Mouse (Mus musculus): ENCODE results near the gene Uimc1. TPM values are rescaled to one million over a fixed set of nuclear protein-coding genes. Genes with fewer than 3 reads are reported as not detected.

Gene Uimc1
- polyA plus RNA-seq, 1 experiment from 2014 or later, result 24.5 TPM

GRCm38 (mm10) chr13:54987405-54987804, 112.7 kb downstream of the Uimc1 start:
- Histone ChIP-seq H3K27ac (no peak overlapping the region), H3K4me3 (no peak overlapping the region), H3K4me2 (no peak overlapping the region), H3K9ac (no peak overlapping the region), H3K4me1 (0 out of 2 replicates have a peak, but pooled peaks cover 2% of the 10 kb centered on the region), H3K9me3 (no peaks in the 10 kb centered on the region), H3K36me3 (no peaks in the 10 kb centered on the region), H3K27me3 (peaks cover 4% of the 10 kb centered on the region; the same call in 1 of the 2 replicates)
- 70% methylated on average over 9 of the region's 9 CpGs for WGBS
- no peak for ATAC-seq (ENCODE audit: insufficient number of reproducible peaks, low FRiP score, low TSS enrichment, low read depth)

- H3K9me3 ChIP-seq, result no peaks in the 10 kb centered on the region
- no peak overlapping the region for H3K27ac ChIP-seq
- ATAC-seq (ENCODE audit: insufficient number of reproducible peaks, low FRiP score, low TSS enrichment, low read depth), result no peak
- H3K27me3 ChIP-seq, result peaks cover 16% of the 10 kb centered on the region; the same call in 1 of the 2 replicates
- 0 out of 2 replicates have a peak, but pooled peaks cover 5% of the 10 kb centered on the region for H3K4me1 ChIP-seq
- no peak overlapping the region for H3K4me3 ChIP-seq
- no peak overlapping the region for H3K9ac ChIP-seq
- WGBS, result 42% methylated on average over 2 of the region's 2 CpGs
- H3K36me3 ChIP-seq, result no peaks in the 10 kb centered on the region
- no peak overlapping the region for H3K4me2 ChIP-seq
These were observed 116.5 kb downstream of the Uimc1 start for GRCm38 (mm10) chr13:54983614-54984013.

DNA sequence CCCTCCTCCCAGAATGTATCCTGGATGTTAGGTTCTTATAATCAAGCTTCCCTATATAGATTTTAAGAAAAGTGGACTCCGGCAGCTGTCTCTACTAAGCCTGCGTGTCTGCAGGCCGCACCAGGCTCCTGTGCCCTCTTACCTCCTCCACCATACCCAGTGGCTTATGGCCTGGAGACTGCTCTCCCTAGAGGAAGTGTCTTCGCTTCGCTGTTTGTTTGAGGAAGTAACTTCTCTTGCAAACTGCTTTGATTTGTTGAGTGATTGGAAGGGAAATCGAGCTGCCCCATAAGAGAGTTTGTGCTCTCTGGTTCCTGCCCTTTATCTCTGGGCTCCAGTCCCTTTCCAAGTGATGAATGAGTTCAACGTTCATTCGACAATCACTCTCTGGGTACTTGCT, 117.1 kb downstream of the Uimc1 start:
- ATAC-seq (ENCODE audit: insufficient number of reproducible peaks, low FRiP score, low TSS enrichment, low read depth), result no peak
- Histone ChIP-seq H3K27me3 (peaks cover 19% of the 10 kb centered on the region; the same call in 1 of the 2 replicates), H3K27ac (no peak overlapping the region), H3K4me2 (no peak overlapping the region), H3K9ac (no peak overlapping the region), H3K4me1 (0 out of 2 replicates have a peak, but pooled peaks cover 2% of the 10 kb centered on the region), H3K36me3 (no peaks in the 10 kb centered on the region), H3K9me3 (no peaks in the 10 kb centered on the region), H3K4me3 (no peak overlapping the region)
- 79% methylated on average over 8 of the region's 8 CpGs for WGBS

DNA sequence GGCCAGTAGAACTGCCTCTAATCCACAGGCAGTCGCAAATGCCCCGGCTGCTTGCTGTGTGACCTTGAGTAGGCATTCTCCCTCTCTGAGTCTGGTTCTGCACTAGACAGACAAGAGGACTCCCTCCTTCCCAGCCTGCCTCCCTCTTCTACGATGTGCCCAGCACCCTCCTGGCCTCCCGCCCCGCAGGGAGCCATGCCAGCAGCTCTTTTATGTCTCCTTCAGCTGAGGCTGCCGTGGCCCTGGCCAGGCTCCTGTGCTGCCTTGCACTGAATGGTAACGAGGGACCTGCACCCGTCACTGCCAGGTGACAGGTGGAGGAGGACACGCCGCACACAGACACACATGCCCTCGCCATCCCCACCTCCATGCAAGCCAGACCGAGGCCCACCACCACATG, 119.1 kb downstream of the Uimc1 start:
- 54% methylated on average over 12 of the region's 12 CpGs for WGBS
- Histone ChIP-seq H3K4me2 (no peak overlapping the region), H3K27ac (no peak overlapping the region), H3K36me3 (no peaks in the 10 kb centered on the region), H3K27me3 (peaks cover 19% of the 10 kb centered on the region; the same call in 1 of the 2 replicates), H3K4me1 (0 out of 2 replicates have a peak, but pooled peaks cover 2% of the 10 kb centered on the region), H3K9ac (no peak overlapping the region), H3K9me3 (no peaks in the 10 kb centered on the region), H3K4me3 (no peak overlapping the region)
- ATAC-seq (ENCODE audit: insufficient number of reproducible peaks, low FRiP score, low TSS enrichment, low read depth), result no peak

GRCm38 (mm10) chr13:54978804-54979203, 121.3 kb downstream of the Uimc1 start:
- Histone ChIP-seq H3K9me3 (no peaks in the 10 kb centered on the region), H3K9ac (no peak overlapping the region), H3K27ac (no peak overlapping the region), H3K4me1 (0 out of 2 replicates have a peak, but pooled peaks cover 2% of the 10 kb centered on the region), H3K4me2 (no peak overlapping the region), H3K27me3 (peaks cover 22% of the 10 kb centered on the region; the same call in 1 of the 2 replicates), H3K4me3 (no peak overlapping the region), H3K36me3 (no peaks in the 10 kb centered on the region)
- 55% methylated on average over 8 of the region's 8 CpGs for WGBS
- no peak for ATAC-seq (ENCODE audit: insufficient number of reproducible peaks, low FRiP score, low TSS enrichment, low read depth)

Other genes with a start within 250 kb of the Uimc1 start
- 0.99 and 2.3 TPM in 2 replicates for gene Unc5a, start 150.9 kb downstream of the Uimc1 start, polyA plus RNA-seq (2015; fragmentation: Nextera tagmentation; extraction: Ambion mirVana)
- gene Hk3, start 78.9 kb downstream of the Uimc1 start, polyA plus RNA-seq (2015; fragmentation: Nextera tagmentation; extraction: Ambion mirVana), result 1.5 and 1.9 TPM in 2 replicates
- 22.2 and 26.0 TPM in 2 replicates for gene Zfp346, start 5.0 kb upstream of the Uimc1 start, polyA plus RNA-seq (2015; fragmentation: Nextera tagmentation; extraction: Ambion mirVana)
- gene Gm17617, start 33.2 kb upstream of the Uimc1 start, polyA plus RNA-seq (2015; fragmentation: Nextera tagmentation; extraction: Ambion mirVana), result not detected in 2 replicates
- 8.2 and 14.2 TPM in 2 replicates for gene Fgfr4, start 52.3 kb upstream of the Uimc1 start, polyA plus RNA-seq (2015; fragmentation: Nextera tagmentation; extraction: Ambion mirVana)
- gene Nsd1, start 109.5 kb upstream of the Uimc1 start, polyA plus RNA-seq (2015; fragmentation: Nextera tagmentation; extraction: Ambion mirVana), result 52.4 and 55.8 TPM in 2 replicates
- gene Prelid1, start 220.2 kb upstream of the Uimc1 start, polyA plus RNA-seq (2015; fragmentation: Nextera tagmentation; extraction: Ambion mirVana), result 427 and 446 TPM in 2 replicates
- 110 and 119 TPM in 2 replicates for gene Rab24, start 221.6 kb upstream of the Uimc1 start, polyA plus RNA-seq (2015; fragmentation: Nextera tagmentation; extraction: Ambion mirVana)
- gene Mxd3, start 229.5 kb upstream of the Uimc1 start, polyA plus RNA-seq (2015; fragmentation: Nextera tagmentation; extraction: Ambion mirVana), result 43.8 and 46.2 TPM in 2 replicates

Data from limb, embryonic 15.5 days (tissue).